Mouse (Mus musculus): ENCODE measurements around the gene Calm1.

GRCm38 (mm10) chr12:100196786-100197185, 2.4 kb upstream of the Calm1 start:
- TF ChIP-seq POLR2A (IDR thresholded peaks at IDR 0.05; ENCODE audit: low read depth, low read length) (no peak), CTCF (IDR thresholded peaks at IDR 0.05; ENCODE audit: extremely low read depth, insufficient read length, insufficient replicate concordance, low read depth, low read length) (no peak)
